Mouse (Mus musculus): ENCODE measurements around the gene Oaz2. TPM values are rescaled to one million over a fixed set of nuclear protein-coding genes. Genes with fewer than 3 reads are reported as not detected.

Gene Oaz2
- polyA plus RNA-seq (2015; fragmentation: Illumina TruSeq; extraction: RNeasy Lipid Tissue Mini Kit (QIAGEN cat#74804); ENCODE audit: insufficient read depth, low replicate concordance): 70.3 TPM

GRCm38 (mm10) chr9:65667701-65668100 lies at the start of gene Oaz2:
TSS of gene Oaz2 (plus strand) at chr9:65668001.

GRCm38 (mm10) chr9:65629025-65629766 lies 38.6 kb upstream of the Oaz2 start, which contains the start of gene Rbpms2:
TSS of gene Rbpms2 (plus strand) at chr9:65629648.

Other genes with a start within 250 kb of the Oaz2 start
- gene Slc51b, start 245.0 kb upstream of the Oaz2 start, polyA plus RNA-seq (2015; fragmentation: Illumina TruSeq; extraction: RNeasy Lipid Tissue Mini Kit (QIAGEN cat#74804); ENCODE audit: insufficient read depth, low replicate concordance): not detected
- gene Mtfmt, start 232.2 kb upstream of the Oaz2 start, polyA plus RNA-seq (2015; fragmentation: Illumina TruSeq; extraction: RNeasy Lipid Tissue Mini Kit (QIAGEN cat#74804); ENCODE audit: insufficient read depth, low replicate concordance): 37.4 TPM
- gene Spg21, start 207.1 kb upstream of the Oaz2 start, polyA plus RNA-seq (2015; fragmentation: Illumina TruSeq; extraction: RNeasy Lipid Tissue Mini Kit (QIAGEN cat#74804); ENCODE audit: insufficient read depth, low replicate concordance): 81.7 TPM
- not detected for gene Ankdd1a, start 147.8 kb upstream of the Oaz2 start, polyA plus RNA-seq (2015; fragmentation: Illumina TruSeq; extraction: RNeasy Lipid Tissue Mini Kit (QIAGEN cat#74804); ENCODE audit: insufficient read depth, low replicate concordance)
- 46.8 TPM for gene Plekho2, start 88.0 kb upstream of the Oaz2 start, polyA plus RNA-seq (2015; fragmentation: Illumina TruSeq; extraction: RNeasy Lipid Tissue Mini Kit (QIAGEN cat#74804); ENCODE audit: insufficient read depth, low replicate concordance)
- 2.4 TPM for gene Pif1, start 80.8 kb upstream of the Oaz2 start, polyA plus RNA-seq (2015; fragmentation: Illumina TruSeq; extraction: RNeasy Lipid Tissue Mini Kit (QIAGEN cat#74804); ENCODE audit: insufficient read depth, low replicate concordance)
- 3.7 TPM for gene Rbpms2, start 38.4 kb upstream of the Oaz2 start, polyA plus RNA-seq (2015; fragmentation: Illumina TruSeq; extraction: RNeasy Lipid Tissue Mini Kit (QIAGEN cat#74804); ENCODE audit: insufficient read depth, low replicate concordance)
- 9.8 TPM for gene Zfp609, start 159.6 kb downstream of the Oaz2 start, polyA plus RNA-seq (2015; fragmentation: Illumina TruSeq; extraction: RNeasy Lipid Tissue Mini Kit (QIAGEN cat#74804); ENCODE audit: insufficient read depth, low replicate concordance)
- 38.2 TPM for gene Pclaf, start 222.2 kb downstream of the Oaz2 start, polyA plus RNA-seq (2015; fragmentation: Illumina TruSeq; extraction: RNeasy Lipid Tissue Mini Kit (QIAGEN cat#74804); ENCODE audit: insufficient read depth, low replicate concordance)
- 43.0 TPM for gene Trip4, start 240.8 kb downstream of the Oaz2 start, polyA plus RNA-seq (2015; fragmentation: Illumina TruSeq; extraction: RNeasy Lipid Tissue Mini Kit (QIAGEN cat#74804); ENCODE audit: insufficient read depth, low replicate concordance)
- 29.8 TPM for gene Csnk1g1, start 240.9 kb downstream of the Oaz2 start, polyA plus RNA-seq (2015; fragmentation: Illumina TruSeq; extraction: RNeasy Lipid Tissue Mini Kit (QIAGEN cat#74804); ENCODE audit: insufficient read depth, low replicate concordance)

Measured in spleen, adult 10 weeks (tissue).